In genomic region chr1:163338525-163339218, GRCm38 (mm10) we compare ENCODE assay signal across 11 mouse cellular contexts. TPM values are rescaled to one million over a fixed set of nuclear protein-coding genes. Genes with fewer than 3 reads are reported as not detected.
DNase-seq lines count a peak whose midpoint lies in the region; ATAC-seq and TF ChIP-seq lines count a peak whose summit lies in the region.
"Had no signal": no experiment of that assay in that cellular context is flagged by ENCODE, and none has a peak within 500 bp of the region (broad histone marks: within the 10 kb centered on the region; RNA-seq: fewer than 3 reads in every experiment).

No protein-coding gene starts in this region.

- H3K4me1 ChIP-seq in forebrain, embryonic 12.5 days, result no peaks in the 10 kb centered on the region
- H3K4me1 ChIP-seq in forebrain, embryonic 11.5 days (replicated peaks; ENCODE audit: control insufficient read depth, insufficient read depth, low read length), result no peaks in the 10 kb centered on the region
- H3K4me1 ChIP-seq in midbrain, embryonic 12.5 days, result no peaks in the 10 kb centered on the region
- no peaks in the 10 kb centered on the region for H3K4me1 ChIP-seq in midbrain, embryonic 11.5 days (ENCODE audit: control insufficient read depth, insufficient read depth, low read length)
- no peaks in the 10 kb centered on the region for H3K4me1 ChIP-seq in midbrain, postnatal 0 days (ENCODE audit: insufficient read depth, low read length)
- H3K4me1 ChIP-seq in kidney, embryonic 15.5 days, result no peaks in the 10 kb centered on the region

- 62% methylated on average over 7 of the region's 7 CpGs for WGBS in forebrain, embryonic 12.5 days
- WGBS in forebrain, embryonic 11.5 days, result 73% methylated on average over 7 of the region's 7 CpGs
- WGBS in midbrain, embryonic 12.5 days, result 63% methylated on average over 7 of the region's 7 CpGs
- WGBS in midbrain, embryonic 11.5 days, result 67% methylated on average over 7 of the region's 7 CpGs
- 55% methylated on average over 7 of the region's 7 CpGs for WGBS in midbrain, postnatal 0 days
- 71% methylated on average over 7 of the region's 7 CpGs for WGBS in kidney, embryonic 15.5 days

- H3K27ac ChIP-seq in forebrain, embryonic 12.5 days, result no peak overlapping the region
- no peak overlapping the region for H3K27ac ChIP-seq in forebrain, embryonic 11.5 days (ENCODE audit: low read depth, low read length)
- no peak overlapping the region for H3K27ac ChIP-seq in midbrain, embryonic 12.5 days (replicated peaks)
- no peak overlapping the region for H3K27ac ChIP-seq in midbrain, embryonic 11.5 days (ENCODE audit: low read depth, low read length)
- no peak overlapping the region for H3K27ac ChIP-seq in midbrain, postnatal 0 days (ENCODE audit: low read depth, low read length)
- no peak overlapping the region for H3K27ac ChIP-seq in kidney, embryonic 15.5 days
- H3K27ac ChIP-seq: macrophage had no signal

- peak; percentile 78; the same call in 1 of the 2 replicates for ATAC-seq in forebrain, embryonic 12.5 days (ENCODE audit: low FRiP score)
- ATAC-seq in forebrain, embryonic 11.5 days (replicated peaks; ENCODE audit: low FRiP score), result no peak
- peak; percentile 76 for ATAC-seq in midbrain, embryonic 12.5 days (ENCODE audit: low FRiP score, low read depth)
- ATAC-seq in midbrain, embryonic 11.5 days (ENCODE audit: low FRiP score), result no peak
- 0 out of 2 replicates have a peak, but pooled peaks have one; percentile 38 for ATAC-seq in midbrain, postnatal 0 days (ENCODE audit: low FRiP score)
- no peak for ATAC-seq in kidney, embryonic 15.5 days (replicated peaks; ENCODE audit: low FRiP score)
- ATAC-seq: inflammation-experienced regulatory T-cells, adult 6 months had no signal

- H3K9ac ChIP-seq in forebrain, embryonic 12.5 days, result no peak overlapping the region
- no peak overlapping the region for H3K9ac ChIP-seq in forebrain, embryonic 11.5 days (ENCODE audit: low read length)
- H3K9ac ChIP-seq in midbrain, embryonic 12.5 days (replicated peaks), result no peak overlapping the region
- H3K9ac ChIP-seq in midbrain, embryonic 11.5 days (ENCODE audit: low read length), result no peak overlapping the region
- no peak overlapping the region for H3K9ac ChIP-seq in midbrain, postnatal 0 days (replicated peaks; ENCODE audit: low read length, poor library complexity, severe bottlenecking)
- no peak overlapping the region for H3K9ac ChIP-seq in kidney, embryonic 15.5 days

- no peaks in the 10 kb centered on the region for H3K36me3 ChIP-seq in forebrain, embryonic 12.5 days (replicated peaks)
- no peaks in the 10 kb centered on the region for H3K36me3 ChIP-seq in forebrain, embryonic 11.5 days (ENCODE audit: control insufficient read depth, insufficient read depth, low read length)
- H3K36me3 ChIP-seq in midbrain, embryonic 12.5 days, result no peaks in the 10 kb centered on the region
- no peaks in the 10 kb centered on the region for H3K36me3 ChIP-seq in midbrain, embryonic 11.5 days (ENCODE audit: control insufficient read depth, insufficient read depth, low read length)
- no peaks in the 10 kb centered on the region for H3K36me3 ChIP-seq in midbrain, postnatal 0 days (ENCODE audit: insufficient read depth, low read length)
- no peaks in the 10 kb centered on the region for H3K36me3 ChIP-seq in kidney, embryonic 15.5 days

- DNase-seq in forebrain, embryonic 11.5 days (ENCODE audit: low spot score), result no peak
- DNase-seq in midbrain, embryonic 11.5 days (ENCODE audit: low spot score, missing footprints), result no peak
- DNase-seq in gastrocnemius, postnatal 10 days, result peak; percentile 31
- peak; percentile 78 for DNase-seq in midbrain, postnatal 0 days (ENCODE audit: low spot score)
- DNase-seq in spleen, postnatal 10 days (ENCODE audit: low spot score in 2 of 2), result no peak
- DNase-seq: cerebellum, adult 11-12 months had no signal

- H3K27me3 ChIP-seq in forebrain, embryonic 12.5 days, result no peaks in the 10 kb centered on the region
- H3K27me3 ChIP-seq in forebrain, embryonic 11.5 days (ENCODE audit: control insufficient read depth, insufficient read depth, low read length), result no peaks in the 10 kb centered on the region
- H3K27me3 ChIP-seq in midbrain, embryonic 12.5 days, result no peaks in the 10 kb centered on the region
- no peaks in the 10 kb centered on the region for H3K27me3 ChIP-seq in midbrain, embryonic 11.5 days (ENCODE audit: control insufficient read depth, insufficient read depth, low read length)
- H3K27me3 ChIP-seq in midbrain, postnatal 0 days (ENCODE audit: insufficient read depth, low read length), result no peaks in the 10 kb centered on the region
- H3K27me3 ChIP-seq in kidney, embryonic 15.5 days, result no peaks in the 10 kb centered on the region

- H3K9me3 ChIP-seq in forebrain, embryonic 12.5 days, result no peaks in the 10 kb centered on the region
- no peaks in the 10 kb centered on the region for H3K9me3 ChIP-seq in forebrain, embryonic 11.5 days (ENCODE audit: control insufficient read depth, low read length)
- H3K9me3 ChIP-seq in midbrain, embryonic 12.5 days, result no peaks in the 10 kb centered on the region
- no peaks in the 10 kb centered on the region for H3K9me3 ChIP-seq in midbrain, embryonic 11.5 days (ENCODE audit: control insufficient read depth, low read length)
- H3K9me3 ChIP-seq in midbrain, postnatal 0 days (ENCODE audit: low read length), result no peaks in the 10 kb centered on the region
- H3K9me3 ChIP-seq in kidney, embryonic 15.5 days (replicated peaks), result no peaks in the 10 kb centered on the region

- TF ChIP-seq CTCF in midbrain, postnatal 0 days (IDR thresholded peaks at IDR 0.05), result no peak

- H3K4me3 ChIP-seq in forebrain, embryonic 12.5 days (replicated peaks), result no peak overlapping the region
- no peak overlapping the region for H3K4me3 ChIP-seq in forebrain, embryonic 11.5 days (ENCODE audit: low read depth, low read length)
- H3K4me3 ChIP-seq in midbrain, embryonic 12.5 days, result no peak overlapping the region
- H3K4me3 ChIP-seq in midbrain, embryonic 11.5 days (ENCODE audit: low read depth, low read length), result no peak overlapping the region
- no peak overlapping the region for H3K4me3 ChIP-seq in midbrain, postnatal 0 days (ENCODE audit: low read depth, low read length)
- no peak overlapping the region for H3K4me3 ChIP-seq in kidney, embryonic 15.5 days (replicated peaks)

- H3K4me2 ChIP-seq in forebrain, embryonic 12.5 days, result no peak overlapping the region
- no peak overlapping the region for H3K4me2 ChIP-seq in forebrain, embryonic 11.5 days (ENCODE audit: low read depth, low read length, severe bottlenecking)
- H3K4me2 ChIP-seq in midbrain, embryonic 12.5 days (replicated peaks), result no peak overlapping the region
- H3K4me2 ChIP-seq in midbrain, embryonic 11.5 days, result no peak overlapping the region
- no peak overlapping the region for H3K4me2 ChIP-seq in midbrain, postnatal 0 days (ENCODE audit: low read depth, low read length, poor library complexity, severe bottlenecking)
- H3K4me2 ChIP-seq in kidney, embryonic 15.5 days, result no peak overlapping the region

RNA-seq across cellular contexts. Expression of gene Prrx1, which starts 25.2 kb away (rescaled TPM):
- polyA plus RNA-seq in forebrain, embryonic 12.5 days (2016; fragmentation: Nextera tagmentation; extraction: Ambion mirVana), result 29.4 and 29.7 TPM in 2 replicates
- polyA plus RNA-seq in forebrain, embryonic 11.5 days (2014; fragmentation: Nextera tagmentation; extraction: Ambion mirVana), result 28.5 and 29.0 TPM in 2 replicates
- polyA plus RNA-seq in midbrain, embryonic 12.5 days (2016; fragmentation: Nextera tagmentation; extraction: Ambion mirVana), result 19.5 and 25.4 TPM in 2 replicates
- 14.2 and 16.5 TPM in 2 replicates for polyA plus RNA-seq in midbrain, embryonic 11.5 days (2014; fragmentation: Nextera tagmentation; extraction: Ambion mirVana)
- 10 to 100 TPM; 65.9 to 84.0 TPM for total RNA-seq in gastrocnemius, postnatal 10 days (2021)
- 6.0 and 7.8 TPM in 2 replicates for total RNA-seq in midbrain, postnatal 0 days (2014; rRNA removed)
- 4.2 and 4.3 TPM in 2 replicates for polyA plus RNA-seq in midbrain, postnatal 0 days (2015; fragmentation: Nextera tagmentation; extraction: Ambion mirVana)
- polyA plus RNA-seq in kidney, embryonic 15.5 days (2015; fragmentation: Nextera tagmentation; extraction: Ambion mirVana), result 10.5 and 10.9 TPM in 2 replicates
- polyA plus RNA-seq: inflammation-experienced regulatory T-cells, adult 6 months had no signal

Comparison
In these comparisons a context has a peak if more than half of its experiments do, and no peak if none do; other contexts are left out.
1. ATAC-seq: peak in forebrain, embryonic 12.5 days (single experiment), midbrain, embryonic 12.5 days (single experiment) and midbrain, postnatal 0 days (single experiment); none in forebrain, embryonic 11.5 days (single experiment), midbrain, embryonic 11.5 days (single experiment) and kidney, embryonic 15.5 days (single experiment).
2. DNase-seq: peak in gastrocnemius, postnatal 10 days (single experiment) and midbrain, postnatal 0 days (single experiment); none in forebrain, embryonic 11.5 days (single experiment), midbrain, embryonic 11.5 days (single experiment) and spleen, postnatal 10 days (0 of 2).